Mouse (Mus musculus): ENCODE results near the gene Akap12. TPM values are rescaled to one million over a fixed set of nuclear protein-coding genes. Genes with fewer than 3 reads are reported as not detected.

The Akap12 gene
- 74.0 and 110 TPM in 2 replicates for polyA plus RNA-seq (2012; rRNA removed)

- peak; percentile 45 for DNase-seq (ENCODE audit: low spot score)
Observed at GRCm38 (mm10) chr10:4266041-4266930, at the start of gene Akap12. Gene Akap12, plus strand, starts transcription at chr10:4266380.

- no peak for DNase-seq (ENCODE audit: low spot score)
Observed at GRCm38 (mm10) chr10:4230563-4231359, 35.4 kb upstream of the Akap12 start.

- no peak for DNase-seq (ENCODE audit: low spot score)
Observed at GRCm38 (mm10) chr10:4233102-4233501, 33.1 kb upstream of the Akap12 start.

- DNase-seq (ENCODE audit: low spot score): no peak
Observed at GRCm38 (mm10) chr10:4239794-4240574, 26.2 kb upstream of the Akap12 start.

GRCm38 (mm10) chr10:4243591-4244300 lies 22.4 kb upstream of the Akap12 start:
- DNase-seq (ENCODE audit: low spot score): no peak

- DNase-seq (ENCODE audit: low spot score): no peak
Observed at GRCm38 (mm10) chr10:4245812-4246211, 20.4 kb upstream of the Akap12 start.

GRCm38 (mm10) chr10:4246407-4246806 lies 19.8 kb upstream of the Akap12 start:
- DNase-seq (ENCODE audit: low spot score): no peak

- no peak for DNase-seq (ENCODE audit: low spot score)
Observed at GRCm38 (mm10) chr10:4249235-4249845, 16.8 kb upstream of the Akap12 start.

GRCm38 (mm10) chr10:4250681-4251080 lies 15.5 kb upstream of the Akap12 start:
- DNase-seq (ENCODE audit: low spot score): no peak

GRCm38 (mm10) chr10:4253613-4254012 lies 12.6 kb upstream of the Akap12 start:
- no peak for DNase-seq (ENCODE audit: low spot score)

- no peak for DNase-seq (ENCODE audit: low spot score)
Observed at GRCm38 (mm10) chr10:4254459-4254858, 11.7 kb upstream of the Akap12 start.

GRCm38 (mm10) chr10:4260925-4261324 lies 5.3 kb upstream of the Akap12 start:
- no peak for DNase-seq (ENCODE audit: low spot score)

GRCm38 (mm10) chr10:4261359-4261952 lies 4.7 kb upstream of the Akap12 start:
- no peak for DNase-seq (ENCODE audit: low spot score)

GRCm38 (mm10) chr10:4265641-4266040 lies 539 bp upstream of the Akap12 start:
- no peak for DNase-seq (ENCODE audit: low spot score)

- peak; percentile 26 for DNase-seq (ENCODE audit: low spot score)
Observed at GRCm38 (mm10) chr10:4266931-4267310, 741 bp downstream of the Akap12 start.

- no peak for DNase-seq (ENCODE audit: low spot score)
Observed at GRCm38 (mm10) chr10:4267481-4267880, 1.3 kb downstream of the Akap12 start.

GRCm38 (mm10) chr10:4268140-4268539 lies 2.0 kb downstream of the Akap12 start:
- no peak for DNase-seq (ENCODE audit: low spot score)

GRCm38 (mm10) chr10:4275572-4275971 lies 9.4 kb downstream of the Akap12 start:
- DNase-seq (ENCODE audit: low spot score): no peak

GRCm38 (mm10) chr10:4276081-4276480 lies 9.9 kb downstream of the Akap12 start:
- no peak for DNase-seq (ENCODE audit: low spot score)

- no peak for DNase-seq (ENCODE audit: low spot score)
Observed at GRCm38 (mm10) chr10:4278041-4278440, 11.9 kb downstream of the Akap12 start.

Measured in urinary bladder, adult 2 months (tissue).